Mouse (Mus musculus) cerebellum, postnatal 10 days (tissue): ENCODE results near the gene Olfr692.
"Not testable (repeated sequence)": the region's sequence is repeated elsewhere in the genome, so short reads cannot be mapped to it uniquely, and the experiment has no call there.

Experiments used
- DNase-seq, 2 experiments: peaks; one replicate each; pipeline ENCODE4 v3.0.0; 2021; ENCODE audit warnings: mixed read lengths in 2 of 2

Gene Olfr692

GRCm38 (mm10) chr7:105367930-105368329 is at the start of gene Olfr692:
Gene Olfr692, plus strand, starts transcription at chr7:105368230.
- DNase-seq: no peak

GRCm38 (mm10) chr7:105325302-105325701 is 42.7 kb upstream of the Olfr692 start:
- no peak for DNase-seq

- DNase-seq: no peak
Measured at GRCm38 (mm10) chr7:105334004-105334403, 34.0 kb upstream of the Olfr692 start, which contains the start of gene Olfr690. Gene Olfr690, minus strand, starts transcription at chr7:105334104.

GRCm38 (mm10) chr7:105342170-105342569 is 25.9 kb upstream of the Olfr692 start, which contains the start of gene Olfr691:
Gene Olfr691, minus strand, starts transcription at chr7:105342270.
- DNase-seq: no peak

- DNase-seq: no peak
Measured at GRCm38 (mm10) chr7:105342752-105343151, 25.3 kb upstream of the Olfr692 start.

GRCm38 (mm10) chr7:105356064-105356463 is 12.0 kb upstream of the Olfr692 start:
- DNase-seq: not testable (repeated sequence)

GRCm38 (mm10) chr7:105356487-105356886 is 11.5 kb upstream of the Olfr692 start:
- not testable (repeated sequence) for DNase-seq

- DNase-seq: no peak
Measured at GRCm38 (mm10) chr7:105361713-105362112, 6.3 kb upstream of the Olfr692 start.

GRCm38 (mm10) chr7:105367268-105367667 is 762 bp upstream of the Olfr692 start:
- DNase-seq: no peak

- DNase-seq: no peak
Measured at GRCm38 (mm10) chr7:105368521-105368920, 491 bp downstream of the Olfr692 start.

- no peak for DNase-seq
Measured at GRCm38 (mm10) chr7:105372912-105373311, 4.9 kb downstream of the Olfr692 start.

GRCm38 (mm10) chr7:105373509-105373908 is 5.5 kb downstream of the Olfr692 start:
- DNase-seq: peak; percentile 39 to 58

GRCm38 (mm10) chr7:105373976-105374375 is 5.9 kb downstream of the Olfr692 start:
- DNase-seq: no peak

GRCm38 (mm10) chr7:105374866-105375265 is 6.8 kb downstream of the Olfr692 start, which contains the start of gene Gm5901:
Gene Gm5901, plus strand, starts transcription at chr7:105375038.
- no peak for DNase-seq

- no peak for DNase-seq
Measured at GRCm38 (mm10) chr7:105380329-105380728, 12.3 kb downstream of the Olfr692 start.

GRCm38 (mm10) chr7:105387696-105388095 is 19.7 kb downstream of the Olfr692 start:
- DNase-seq: no peak

- no peak for DNase-seq
Measured at GRCm38 (mm10) chr7:105390236-105390635, 22.2 kb downstream of the Olfr692 start.

- DNase-seq: peak in 1 of 2 experiments; percentile 40
Measured at GRCm38 (mm10) chr7:105394606-105395005, 26.6 kb downstream of the Olfr692 start.

GRCm38 (mm10) chr7:105395131-105395820 is 27.2 kb downstream of the Olfr692 start:
- no peak for DNase-seq

- no peak for DNase-seq
Measured at GRCm38 (mm10) chr7:105396126-105396525, 28.1 kb downstream of the Olfr692 start.

GRCm38 (mm10) chr7:105399058-105399934 is 31.3 kb downstream of the Olfr692 start:
- DNase-seq: no peak

GRCm38 (mm10) chr7:105399935-105400624 is 32.0 kb downstream of the Olfr692 start, which contains the start of gene Fam160a2:
Gene Fam160a2, minus strand, starts transcription at chr7:105400054.
- peak; percentile 100 for DNase-seq

- DNase-seq: no peak
Measured at GRCm38 (mm10) chr7:105404268-105404667, 36.2 kb downstream of the Olfr692 start, which contains the start of gene Cnga4. Gene Cnga4, plus strand, starts transcription at chr7:105404568.
